Mouse (Mus musculus) forebrain, embryonic 16.5 days (tissue): ENCODE results near the gene Ctnnd2. TPM values are rescaled to one million over a fixed set of nuclear protein-coding genes. Genes with fewer than 3 reads are reported as not detected.
A peak's percentile ranks its signal among the peaks of the same experiment; 100 is the strongest.

Source experiments
- ATAC-seq: fragments of 200-750 bp; cut with Nextera tagmentation; 2 replicates; pipeline ENCODE4 v1.8.0; 2017; ENCODE audit warnings: mild to moderate bottlenecking, moderate library complexity
- H3K27ac ChIP-seq: fragments of 300-500 bp; sonication (generic); 2 replicates; pipeline ENCODE4 v1.5.1; 2014; ENCODE audit warnings: low read length, control low read depth
- H3K27me3 ChIP-seq: fragments of 300-500 bp; sonication (generic); replicated peaks from 2 replicates; pipeline ENCODE4 v1.6.1; 2014; ENCODE audit warnings: low read length; ENCODE audit not compliant: control insufficient read depth, insufficient read depth
- H3K36me3 ChIP-seq: fragments of 300-500 bp; sonication (generic); 2 replicates; pipeline ENCODE4 v1.6.1; 2014; ENCODE audit not compliant: control insufficient read depth, insufficient read depth
- H3K4me1 ChIP-seq: fragments of 300-500 bp; sonication (generic); replicated peaks from 2 replicates; pipeline ENCODE4 v1.6.1; 2014; ENCODE audit warnings: low read length; ENCODE audit not compliant: control insufficient read depth, insufficient read depth
- H3K4me2 ChIP-seq: fragments of 300-500 bp; sonication (generic); 2 replicates; pipeline ENCODE4 v1.6.1; 2014; ENCODE audit warnings: mild to moderate bottlenecking, low read length, control low read depth
- H3K4me3 ChIP-seq: fragments of 300-500 bp; sonication (generic); replicated peaks from 2 replicates; pipeline ENCODE4 v1.5.1; 2014; ENCODE audit warnings: mild to moderate bottlenecking, low read length, control low read depth
- H3K9ac ChIP-seq: fragments of 300-500 bp; sonication (generic); replicated peaks from 2 replicates; pipeline ENCODE4 v1.6.1; 2014; ENCODE audit warnings: low read depth, low read length, control low read depth
- H3K9me3 ChIP-seq: fragments of 300-500 bp; sonication (generic); 2 replicates; pipeline ENCODE4 v1.6.1; 2016; ENCODE audit warnings: low read length; ENCODE audit not compliant: control insufficient read depth
- WGBS: fragments of 180-500 bp; shearing (Covaris S2); extraction: QIAGEN DNeasy Blood & Tissue Kit; methylation state at CpG from one replicate; pipeline ENCODE4 v1.1.7; 2014; 5-methylcytosine and 5-hydroxymethylcytosine counted together
- polyA plus RNA-seq: library from polyadenylated mRNA; unstranded; fragments of >200 nt; fragmentation: Nextera tagmentation; extraction: Ambion mirVana; gene quantifications from 2 replicates; pipeline ENCODE4 v1.2.1, GENCODE M21; 2015

The Ctnnd2 gene
- polyA plus RNA-seq, 1 experiment from 2014 or later: 82.7 TPM

DNA sequence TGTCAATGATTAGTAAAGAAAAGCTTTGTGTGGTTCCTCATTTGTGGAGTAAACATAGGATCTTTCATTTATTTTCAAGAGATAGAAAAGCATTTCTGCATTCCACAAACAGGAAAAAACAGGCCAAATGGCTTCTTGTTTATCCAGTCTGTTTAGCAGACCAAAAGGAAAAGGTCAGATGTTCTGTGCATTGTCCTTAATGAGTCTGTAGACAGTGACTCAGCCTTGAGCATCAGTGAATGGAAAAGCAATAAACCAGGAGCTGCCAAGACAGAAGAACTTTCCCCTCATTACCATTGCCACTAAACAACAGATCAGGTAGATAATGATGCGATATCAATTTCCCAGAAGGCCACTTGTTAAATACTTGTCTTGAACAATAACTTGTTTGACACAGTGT lies 192.1 kb downstream of the Ctnnd2 start:
- no peak for ATAC-seq
- WGBS: 97% methylated on average over 1 of the region's 1 CpGs

GRCm38 (mm10) chr15:30369997-30370396 lies 197.6 kb downstream of the Ctnnd2 start:
- Histone ChIP-seq H3K9me3 (no peaks in the 10 kb centered on the region), H3K27ac (no peak overlapping the region), H3K36me3 (no peaks in the 10 kb centered on the region), H3K9ac (no peak overlapping the region), H3K27me3 (no peaks in the 10 kb centered on the region), H3K4me1 (peaks cover 19% of the 10 kb centered on the region), H3K4me3 (no peak overlapping the region), H3K4me2 (no peak overlapping the region)
- 69% methylated on average over 7 of the region's 7 CpGs for WGBS
- no peak for ATAC-seq

More for the DNA sequence above, 192.1 kb downstream of the Ctnnd2 start:
- no peak overlapping the region for H3K4me2 ChIP-seq
- H3K27ac ChIP-seq: no peak overlapping the region
- no peaks in the 10 kb centered on the region for H3K36me3 ChIP-seq
- no peaks in the 10 kb centered on the region for H3K9me3 ChIP-seq
- no peak overlapping the region for H3K9ac ChIP-seq
- no peaks in the 10 kb centered on the region for H3K27me3 ChIP-seq
- H3K4me1 ChIP-seq: no peaks in the 10 kb centered on the region
- H3K4me3 ChIP-seq: no peak overlapping the region

DNA sequence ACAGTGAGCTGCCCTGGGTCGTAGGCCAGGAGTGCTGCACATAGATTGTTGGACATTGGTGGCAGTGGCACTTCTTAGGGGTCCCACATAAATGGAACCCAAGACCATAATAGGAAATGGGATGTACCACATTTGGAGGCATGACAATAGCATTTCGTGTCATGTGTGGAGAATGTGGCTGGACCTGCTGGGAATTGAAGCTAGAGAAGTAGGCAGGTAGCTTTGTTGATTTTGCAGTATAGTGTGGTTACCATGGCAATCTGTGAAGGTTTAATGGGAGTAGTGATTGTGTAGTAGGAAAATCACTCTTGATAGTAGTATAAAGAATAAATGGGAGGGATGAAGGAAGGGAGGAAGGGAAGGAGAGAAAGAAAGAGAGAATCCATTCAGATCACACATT lies 198.8 kb downstream of the Ctnnd2 start:
- Histone ChIP-seq H3K36me3 (no peaks in the 10 kb centered on the region), H3K4me2 (no peak overlapping the region), H3K9me3 (no peaks in the 10 kb centered on the region), H3K27ac (no peak overlapping the region), H3K4me1 (peaks cover 19% of the 10 kb centered on the region), H3K4me3 (no peak overlapping the region), H3K9ac (no peak overlapping the region), H3K27me3 (no peaks in the 10 kb centered on the region)
- ATAC-seq: no peak
- 76% methylated on average over 2 of the region's 2 CpGs for WGBS

DNA sequence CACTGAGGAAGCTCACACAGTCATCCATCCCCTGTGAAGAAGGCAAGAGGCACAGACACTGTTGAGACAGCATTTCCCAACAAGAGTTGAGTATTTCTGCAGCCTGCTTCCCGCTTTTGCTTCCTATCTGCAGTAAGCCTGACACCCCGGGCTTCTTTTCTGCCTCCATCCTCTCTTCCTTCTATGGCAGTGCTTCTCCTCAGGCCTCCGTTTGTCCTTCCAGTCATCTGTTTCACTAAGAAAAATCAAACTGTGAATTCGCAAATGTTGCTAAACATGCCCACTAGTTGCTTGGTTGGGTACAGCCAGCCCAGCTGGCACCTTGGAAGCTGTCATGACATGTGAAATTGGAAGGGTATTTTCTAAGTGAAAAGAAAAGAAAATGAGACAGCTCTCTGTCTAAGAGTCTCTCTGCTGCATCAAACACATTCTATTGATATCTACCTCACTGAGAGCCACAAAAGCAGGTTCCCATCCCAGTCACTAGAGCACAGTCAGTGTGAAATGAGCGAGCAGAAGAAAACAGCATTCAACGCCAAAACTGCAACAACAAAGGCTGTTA lies 201.3 kb downstream of the Ctnnd2 start:
- Histone ChIP-seq H3K4me3 (no peak overlapping the region), H3K4me2 (no peak overlapping the region), H3K36me3 (no peaks in the 10 kb centered on the region), H3K27ac (no peak overlapping the region), H3K27me3 (no peaks in the 10 kb centered on the region), H3K4me1 (peaks cover 19% of the 10 kb centered on the region), H3K9me3 (no peaks in the 10 kb centered on the region), H3K9ac (no peak overlapping the region)
- WGBS: 40% methylated on average over 6 of the region's 6 CpGs
- peak; percentile 27; the same call in 1 of the 2 replicates for ATAC-seq

DNA sequence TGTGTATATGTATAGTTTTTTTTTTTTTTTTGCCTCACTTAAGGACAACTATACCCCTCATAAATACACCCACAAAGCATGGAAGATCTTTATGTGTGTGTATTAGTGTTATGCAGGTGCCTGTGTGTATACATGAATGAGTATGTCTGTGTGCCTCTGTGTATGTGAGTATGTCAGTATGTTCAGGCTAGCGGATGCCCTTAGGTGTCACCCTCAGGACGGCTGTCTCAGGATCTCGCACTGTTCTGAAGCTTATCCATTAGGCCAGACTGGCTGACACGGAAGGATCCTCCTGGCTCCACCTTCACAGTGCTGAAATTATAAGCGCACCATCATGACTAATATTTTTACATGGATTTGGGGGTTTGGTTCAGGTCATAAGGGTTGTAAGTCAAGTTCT lies 202.5 kb downstream of the Ctnnd2 start:
- no peak overlapping the region for H3K27ac ChIP-seq
- H3K4me3 ChIP-seq: no peak overlapping the region
- 0 out of 2 replicates have a peak, but pooled peaks have one; percentile 22 for ATAC-seq
- no peaks in the 10 kb centered on the region for H3K36me3 ChIP-seq
- H3K9ac ChIP-seq: no peak overlapping the region
- H3K27me3 ChIP-seq: no peaks in the 10 kb centered on the region
- H3K4me2 ChIP-seq: no peak overlapping the region
- 87% methylated on average over 5 of the region's 5 CpGs for WGBS
- no peaks in the 10 kb centered on the region for H3K9me3 ChIP-seq
- H3K4me1 ChIP-seq: peaks cover 19% of the 10 kb centered on the region

DNA sequence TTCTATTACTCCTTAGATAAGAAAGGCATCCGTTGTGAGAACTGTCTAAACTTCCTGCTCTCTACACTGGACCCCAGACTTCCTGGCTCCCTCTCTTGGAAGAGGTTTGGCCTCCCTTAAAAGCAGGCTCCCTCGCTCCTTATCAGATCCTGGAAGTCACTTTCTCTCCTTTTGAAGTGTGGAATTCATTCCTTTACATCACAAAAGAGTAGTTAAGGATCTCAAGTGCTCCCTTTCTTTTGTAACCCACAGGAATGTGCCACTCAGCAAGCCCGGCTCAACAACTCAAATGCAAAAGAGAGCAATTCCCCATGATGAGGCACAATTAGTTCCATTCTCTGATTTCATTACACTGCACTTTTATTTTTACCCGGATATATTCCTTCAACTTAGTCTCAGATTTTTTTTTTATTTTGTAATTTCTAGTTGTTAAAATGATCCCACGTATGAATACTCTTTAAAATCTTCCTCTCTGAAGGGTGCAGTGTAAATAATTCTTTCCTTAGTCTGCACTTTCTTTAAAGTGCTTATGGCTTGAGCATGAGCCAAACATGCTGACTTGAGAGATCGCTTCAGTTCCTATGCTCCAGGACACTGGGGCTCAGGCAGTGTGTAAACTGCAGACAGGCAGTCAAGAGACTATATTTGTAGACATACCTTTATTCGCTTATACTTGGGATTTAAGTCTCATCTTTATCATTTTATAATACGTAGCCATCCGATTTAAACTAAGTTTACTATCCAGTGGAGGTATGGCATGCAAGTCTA lies 210.9 kb downstream of the Ctnnd2 start:
- WGBS: 20% methylated on average over 9 of the region's 9 CpGs
- Histone ChIP-seq H3K27ac (no peak overlapping the region), H3K36me3 (no peaks in the 10 kb centered on the region), H3K27me3 (no peaks in the 10 kb centered on the region), H3K4me3 (no peak overlapping the region), H3K9me3 (no peaks in the 10 kb centered on the region), H3K4me1 (peaks cover 8% of the 10 kb centered on the region), H3K9ac (no peak overlapping the region), H3K4me2 (no peak overlapping the region)
- ATAC-seq: 0 out of 2 replicates have a peak, but pooled peaks have one; percentile 36

DNA sequence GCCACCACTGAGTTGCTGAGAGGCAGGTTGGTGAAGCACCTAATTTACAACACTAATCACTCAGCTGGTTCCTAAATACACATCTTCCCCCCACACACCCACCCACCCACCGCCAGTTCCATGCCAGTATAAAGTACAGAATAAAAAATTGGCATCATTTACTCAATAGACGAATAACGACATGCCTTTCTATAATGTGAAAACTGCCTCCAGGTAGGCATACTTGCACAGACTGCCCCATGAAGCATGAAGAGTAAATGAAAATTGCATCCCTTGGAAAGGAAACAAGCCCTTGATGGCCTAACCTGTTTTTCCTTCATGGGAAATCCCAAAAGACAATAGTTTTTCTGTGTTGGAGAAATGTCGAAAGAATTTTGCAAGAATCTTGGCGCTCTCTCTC lies 212.0 kb downstream of the Ctnnd2 start:
- H3K9me3 ChIP-seq: no peaks in the 10 kb centered on the region
- H3K36me3 ChIP-seq: no peaks in the 10 kb centered on the region
- H3K27ac ChIP-seq: no peak overlapping the region
- H3K4me1 ChIP-seq: peaks cover 8% of the 10 kb centered on the region
- no peak overlapping the region for H3K9ac ChIP-seq
- no peak for ATAC-seq
- 63% methylated on average over 5 of the region's 5 CpGs for WGBS
- no peaks in the 10 kb centered on the region for H3K27me3 ChIP-seq
- no peak overlapping the region for H3K4me2 ChIP-seq
- no peak overlapping the region for H3K4me3 ChIP-seq

DNA sequence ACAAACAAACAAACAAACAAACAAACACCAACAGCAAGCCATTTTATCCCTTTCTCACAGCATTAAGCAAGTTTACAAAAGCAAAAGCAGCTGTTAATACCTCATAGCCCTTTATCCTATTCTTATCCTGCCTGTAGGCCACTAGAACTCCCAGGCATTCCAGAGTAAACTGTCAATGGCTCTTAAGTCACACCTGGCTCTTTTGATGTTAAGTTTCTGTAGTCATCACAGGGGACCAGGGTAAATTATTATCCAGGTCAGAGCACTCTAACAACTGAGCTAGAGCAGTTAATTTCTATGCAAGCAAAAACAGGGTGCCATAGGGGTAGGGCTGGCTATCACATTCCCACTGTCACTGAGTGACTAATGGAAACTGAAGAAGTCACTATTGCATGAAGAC lies 214.1 kb downstream of the Ctnnd2 start:
- H3K4me1 ChIP-seq: peaks cover 8% of the 10 kb centered on the region
- no peak overlapping the region for H3K27ac ChIP-seq
- no peaks in the 10 kb centered on the region for H3K9me3 ChIP-seq
- no peaks in the 10 kb centered on the region for H3K36me3 ChIP-seq
- H3K9ac ChIP-seq: no peak overlapping the region
- no peak overlapping the region for H3K4me3 ChIP-seq
- no peak for ATAC-seq
- no peaks in the 10 kb centered on the region for H3K27me3 ChIP-seq
- no peak overlapping the region for H3K4me2 ChIP-seq

- Histone ChIP-seq H3K4me3 (no peak overlapping the region), H3K27me3 (no peaks in the 10 kb centered on the region), H3K27ac (no peak overlapping the region), H3K9me3 (no peaks in the 10 kb centered on the region), H3K9ac (no peak overlapping the region), H3K4me1 (peaks cover 8% of the 10 kb centered on the region), H3K4me2 (no peak overlapping the region), H3K36me3 (no peaks in the 10 kb centered on the region)
- WGBS: 64% methylated on average over 6 of the region's 6 CpGs
- ATAC-seq: no peak
Observed at GRCm38 (mm10) chr15:30387244-30387643, 214.9 kb downstream of the Ctnnd2 start.
